Mouse (Mus musculus) myocyte (in vitro differentiated cells): ENCODE measurements at regions not wholly inside any gene's neighbourhood (a gene's known extent, or its start where the extent isn't known, plus 50 kb on each side); places are given as distances from the start of the nearest gene placed in this dataset.

ENCODE experiments used
- MAX ChIP-seq: IDR thresholded peaks from one replicate; pipeline ENCODE4 v1.6.1; 2011; ENCODE audit warnings: low read depth, mild to moderate bottlenecking, control low read depth
- POLR2A ChIP-seq: IDR thresholded peaks from one replicate; pipeline ENCODE4 v1.6.1; 2011; ENCODE audit warnings: low read depth, mild to moderate bottlenecking, control low read depth, moderate library complexity; ENCODE audit not compliant: insufficient read length
- POLR2AphosphoS2 ChIP-seq: IDR thresholded peaks from one replicate; pipeline ENCODE4 v1.6.1; 2011; ENCODE audit warnings: low read depth, control low read depth; ENCODE audit not compliant: insufficient read length

DNA sequence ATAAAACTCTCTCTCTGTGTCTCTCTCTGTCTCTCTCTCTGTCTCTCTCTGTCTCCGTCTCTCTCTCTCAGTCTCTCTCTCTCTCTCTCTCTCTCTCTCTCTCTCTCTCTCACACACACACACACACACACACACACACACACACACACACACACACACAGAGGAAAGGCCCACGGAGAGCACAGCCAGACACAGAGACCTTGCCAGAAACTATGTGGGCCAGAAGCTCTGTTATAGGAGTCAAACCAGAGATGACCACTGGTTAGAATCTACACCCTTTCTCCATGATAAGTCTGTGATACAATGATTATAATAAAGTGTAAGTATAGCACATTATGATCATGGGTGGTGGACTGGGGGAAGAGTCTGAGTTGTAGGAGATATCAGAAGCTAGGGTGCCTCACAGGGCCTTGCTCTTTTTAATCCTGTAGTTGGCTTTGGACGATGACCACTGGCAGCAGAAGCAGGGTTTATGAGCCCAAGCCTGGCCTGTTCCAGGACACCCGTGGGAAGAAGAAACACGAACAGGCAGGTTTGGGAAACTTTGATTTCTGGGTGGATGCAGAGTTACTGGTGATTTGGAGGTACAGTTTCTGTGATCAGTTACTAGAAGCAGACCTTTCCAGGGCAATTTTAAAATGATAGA lies 80.2 kb upstream of the Dazl start:
- TF ChIP-seq MAX = no peak
- TF ChIP-seq POLR2A = no peak
- no peak for TF ChIP-seq POLR2AphosphoS2
